Mouse (Mus musculus) bone marrow, adult 2 months (tissue): ENCODE measurements at regions not wholly inside any gene's neighbourhood (a gene's known extent, or its start where the extent isn't known, plus 50 kb on each side); places are given as distances from the start of the nearest gene placed in this dataset.

Experiments
- CTCF ChIP-seq: fragments of 200-500 bp; IDR thresholded peaks from 2 replicates; pipeline ENCODE4 v1.5.1; 2011; ENCODE audit warnings: low read length, control low read depth; ENCODE audit not compliant: control insufficient read depth, insufficient read depth
- POLR2A ChIP-seq: fragments of 200-500 bp; IDR thresholded peaks from 2 replicates; pipeline ENCODE4 v1.6.1; 2011; ENCODE audit warnings: low read depth, mild to moderate bottlenecking, control low read depth, low read length, borderline replicate concordance; ENCODE audit not compliant: control insufficient read depth

DNA sequence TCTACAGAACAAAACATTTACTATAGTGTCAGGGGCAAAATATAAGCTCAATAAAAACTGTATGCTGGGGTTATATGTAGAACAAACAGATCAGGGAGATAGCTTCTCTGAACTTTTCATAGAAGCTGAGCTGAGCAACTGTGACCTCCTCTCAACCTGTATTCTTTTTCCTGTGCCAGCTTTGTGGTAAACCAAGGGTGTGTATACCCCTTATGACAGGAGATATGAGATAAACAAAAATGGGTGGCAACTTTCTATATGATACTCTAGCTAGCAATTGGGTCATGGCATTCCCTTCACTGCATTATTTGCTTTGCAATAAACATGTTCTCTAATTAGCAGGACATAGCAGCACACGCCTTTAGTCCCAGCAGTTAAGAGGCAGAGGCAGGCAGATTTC is 79.7 kb upstream of the Acsl4 start:
- TF ChIP-seq CTCF (no peak), POLR2A (no peak)
